Mouse (Mus musculus): ENCODE results near the gene Myo1f. TPM values are rescaled to one million over a fixed set of nuclear protein-coding genes. Genes with fewer than 3 reads are reported as not detected.

Gene Myo1f
- total RNA-seq, 2 experiments from 2014 or later = 1.3 to 2.2 TPM

DNA sequence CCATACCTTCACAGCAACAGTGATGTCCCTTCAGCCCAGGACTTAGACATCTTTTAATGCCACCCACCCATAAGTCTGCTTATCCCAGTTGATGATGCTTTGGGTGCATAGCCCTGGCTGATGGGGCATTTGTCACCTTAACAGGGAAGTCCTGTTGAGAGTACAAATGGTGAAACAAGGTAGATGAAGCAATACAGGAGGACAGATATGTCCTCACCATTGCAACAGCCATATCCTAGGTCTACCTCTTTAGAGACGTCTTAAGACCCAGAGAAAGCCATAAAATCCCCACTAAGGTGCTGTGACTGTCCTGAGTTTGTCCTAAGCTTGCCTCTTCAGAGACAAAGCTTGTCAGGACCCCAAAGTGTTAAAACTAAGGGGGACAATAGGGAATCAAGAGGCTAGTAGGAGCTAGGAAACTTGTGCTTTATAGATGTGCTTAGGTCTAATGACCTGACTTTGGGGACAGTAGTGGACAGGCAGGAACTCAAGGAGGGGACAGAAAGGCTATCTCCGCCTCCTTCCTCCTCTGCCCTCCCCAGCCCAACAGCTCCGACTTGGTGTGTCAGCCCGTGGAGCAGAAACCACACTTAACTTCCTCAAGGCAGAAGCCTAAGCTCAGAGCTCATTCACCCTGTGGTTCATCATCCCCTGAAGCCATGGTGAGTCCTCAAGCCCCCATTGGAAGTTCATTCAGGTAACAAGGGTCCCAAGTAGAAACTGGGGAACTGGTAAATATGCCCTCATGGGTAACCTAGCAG is 82.2 kb downstream of the Myo1f start, which contains the start of gene Pram1:
TSS of gene Pram1 (plus strand) at position 541 of the 761 bp plus-strand sequence.
- no peak for DNase-seq
- intact Hi-C loops (cut with DNase I) = loop anchor here (10.0 kb wide), 1 partner anchor 167 kb away; no protein-coding TSS in a partner anchor

DNA sequence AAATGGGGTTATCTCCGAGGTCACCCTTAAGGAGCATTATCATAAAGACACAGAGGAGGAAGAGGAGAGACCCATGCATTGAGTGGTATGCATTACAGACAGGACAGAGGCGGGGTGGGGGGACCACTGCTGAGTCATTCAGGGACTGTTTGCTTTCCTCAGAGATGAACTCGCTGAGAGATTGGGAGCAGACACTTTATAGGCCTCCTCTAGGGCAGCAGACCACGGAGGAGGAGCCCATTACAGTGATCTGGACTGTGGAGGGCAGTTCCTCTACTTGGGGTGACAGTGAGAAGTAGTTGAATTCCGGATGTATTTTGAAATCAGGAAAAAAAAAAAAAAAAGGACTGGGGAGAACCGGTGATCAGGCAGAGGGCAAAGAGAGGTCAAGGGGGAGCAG is 84.2 kb downstream of the Myo1f start:
- intact Hi-C loops (cut with DNase I) = loop anchor here (10.0 kb wide), 1 partner anchor 165 kb away; no protein-coding TSS in a partner anchor

DNA sequence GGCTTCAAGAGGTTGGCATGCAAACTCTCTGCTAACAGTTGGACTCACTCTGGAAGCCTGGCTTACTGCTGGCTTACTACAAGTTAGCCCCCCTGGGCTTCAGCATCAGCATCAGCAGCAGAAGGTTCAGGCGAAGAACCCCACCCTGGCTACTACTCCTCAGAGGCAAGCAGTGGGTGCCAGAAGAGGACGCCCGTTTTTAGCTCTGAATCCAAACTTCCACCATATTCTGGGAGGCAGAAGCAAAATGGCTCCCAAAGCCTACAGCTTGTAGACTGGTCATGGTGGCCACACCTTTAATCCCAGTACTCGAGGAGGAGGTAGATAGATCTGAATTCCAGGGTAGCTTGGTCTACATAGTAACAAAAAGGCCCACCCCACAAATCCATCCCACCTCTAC is 88.6 kb downstream of the Myo1f start:
- no peak for DNase-seq
- intact Hi-C loops (cut with DNase I) = no loop called here

More for the DNA sequence above, 84.2 kb downstream of the Myo1f start:
- DNase-seq = no peak

DNA sequence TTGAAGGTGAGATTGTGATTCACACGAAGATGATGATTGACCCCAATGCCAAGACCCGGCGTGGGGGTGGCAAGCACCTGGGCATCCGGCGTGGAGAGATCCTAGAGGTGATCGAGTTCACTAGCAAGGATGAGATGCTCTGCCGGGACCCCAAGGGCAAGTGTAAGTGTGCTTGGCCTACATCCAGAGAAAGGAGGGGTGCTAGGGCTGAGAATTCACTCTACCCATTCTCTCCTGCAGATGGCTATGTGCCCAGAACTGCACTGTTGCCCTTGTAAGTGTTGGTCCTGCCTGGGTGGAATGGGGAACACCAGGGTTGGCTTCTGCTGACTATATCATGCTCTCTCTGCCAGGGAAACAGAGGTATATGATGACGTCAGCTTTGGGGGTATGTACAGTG is 89.6 kb downstream of the Myo1f start:
- intact Hi-C loops (cut with DNase I) = no loop called here
- no peak for DNase-seq

DNA sequence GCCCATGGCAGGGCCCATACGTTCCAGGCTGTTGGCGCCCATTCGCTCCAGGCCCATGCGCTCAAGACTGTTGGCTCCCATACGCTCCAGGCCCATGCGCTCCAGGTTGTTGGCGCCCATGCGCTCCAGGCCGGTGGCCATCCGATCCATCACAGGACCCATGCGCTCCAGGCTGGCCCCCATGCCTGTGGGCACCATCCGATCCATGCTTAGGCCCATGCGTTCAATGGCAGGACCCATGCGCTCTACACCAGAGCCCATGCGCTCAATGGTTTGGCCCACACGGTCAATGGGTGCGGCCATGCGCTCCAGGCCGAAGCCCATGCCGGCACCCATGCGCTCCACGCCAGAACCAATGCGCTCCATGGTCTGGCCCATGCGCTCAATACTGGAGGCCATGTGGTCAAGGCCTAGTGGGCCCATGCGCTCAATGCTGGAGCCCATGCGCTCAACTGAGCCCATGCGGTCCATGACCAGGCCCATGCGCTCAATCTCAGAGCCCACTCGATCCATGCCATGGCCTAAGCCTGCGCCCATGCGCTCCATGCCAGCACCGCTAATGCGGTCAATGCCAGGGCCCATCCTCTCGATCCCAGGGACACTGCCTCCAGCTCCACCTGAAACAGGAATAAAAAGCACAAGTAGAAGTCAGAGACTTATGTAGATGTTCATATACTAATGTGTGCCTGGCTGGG is 94.4 kb downstream of the Myo1f start:
- no peak for DNase-seq
- intact Hi-C loops (cut with DNase I) = no loop called here

Other genes with a start within 250 kb of the Myo1f start
- 10 to 100 TPM in 1 of 2 experiments, 1 to 10 TPM in 1; 7.6 to 10.0 TPM for gene Zfp81, start 196.8 kb upstream of the Myo1f start, total RNA-seq (2021)
- 1 to 10 TPM; 6.6 to 6.8 TPM for gene Zfp101, start 161.1 kb upstream of the Myo1f start, total RNA-seq (2021)
- gene Actl9, start 122.8 kb upstream of the Myo1f start, total RNA-seq (2021) = not detected
- 10 to 100 TPM; 37.3 to 37.4 TPM for gene Adamts10, start 31.5 kb upstream of the Myo1f start, total RNA-seq (2021)
- 10 to 100 TPM; 18.9 to 19.8 TPM for gene Zfp414, start 73.4 kb downstream of the Myo1f start, total RNA-seq (2021)
- under 1 TPM in 1 of 2 experiments, not detected in 1; 0.47 TPM for gene Pram1, start 82.3 kb downstream of the Myo1f start, total RNA-seq (2021)
- 100 to 1,000 TPM; 127 to 144 TPM for gene Hnrnpm, start 131.2 kb downstream of the Myo1f start, total RNA-seq (2021)
- gene March2, start 163.0 kb downstream of the Myo1f start, total RNA-seq (2021) = 100 to 1,000 TPM; 120 to 121 TPM
- 100 to 1,000 TPM; 343 to 349 TPM for gene Rab11b, start 204.8 kb downstream of the Myo1f start, total RNA-seq (2021)
- 100 to 1,000 TPM in 1 of 2 experiments, 10 to 100 TPM in 1; 34.9 to 119 TPM for gene Angptl4, start 226.1 kb downstream of the Myo1f start, total RNA-seq (2021)